Mouse (Mus musculus): ENCODE measurements at regions not wholly inside any gene's neighbourhood (a gene's known extent, or its start where the extent isn't known, plus 50 kb on each side); places are given as distances from the start of the nearest gene placed in this dataset.

- no peak overlapping the region for H3K4me3 ChIP-seq (ENCODE audit: insufficient read depth, low read depth, low read length)
- no peak for TF ChIP-seq POLR2A (IDR thresholded peaks at IDR 0.05; ENCODE audit: insufficient read depth, low read depth, low read length)
- no peak for TF ChIP-seq CTCF (IDR thresholded peaks at IDR 0.05; ENCODE audit: insufficient read depth, low read depth, low read length)
- H3K4me1 ChIP-seq (ENCODE audit: control insufficient read depth, insufficient read depth, low read length), result no peaks in the 10 kb centered on the region
- H3K27ac ChIP-seq (ENCODE audit: insufficient read depth, low read depth, low read length), result no peak overlapping the region
Measured at GRCm38 (mm10) chr3:66506125-66506524, 209.5 kb upstream of the Veph1 start.

GRCm38 (mm10) chr3:66505476-66506076 lies 208.9 kb upstream of the Veph1 start:
- TF ChIP-seq POLR2A (IDR thresholded peaks at IDR 0.05; ENCODE audit: insufficient read depth, low read depth, low read length) (no peak), CTCF (IDR thresholded peaks at IDR 0.05; ENCODE audit: insufficient read depth, low read depth, low read length) (no peak)
- 48% methylated on average over 6 of the region's 6 CpGs for WGBS
- Histone ChIP-seq H3K4me3 (ENCODE audit: insufficient read depth, low read depth, low read length) (no peak overlapping the region), H3K4me1 (ENCODE audit: control insufficient read depth, insufficient read depth, low read length) (no peaks in the 10 kb centered on the region), H3K27ac (ENCODE audit: insufficient read depth, low read depth, low read length) (no peak overlapping the region)

GRCm38 (mm10) chr3:66504717-66505116 lies 208.1 kb upstream of the Veph1 start:
- TF ChIP-seq POLR2A (IDR thresholded peaks at IDR 0.05; ENCODE audit: insufficient read depth, low read depth, low read length), result no peak
- TF ChIP-seq CTCF (IDR thresholded peaks at IDR 0.05; ENCODE audit: insufficient read depth, low read depth, low read length), result no peak
- WGBS, result 53% methylated on average over 6 of the region's 6 CpGs
- H3K27ac ChIP-seq (ENCODE audit: insufficient read depth, low read depth, low read length), result no peak overlapping the region
- H3K4me1 ChIP-seq (ENCODE audit: control insufficient read depth, insufficient read depth, low read length), result no peaks in the 10 kb centered on the region
- no peak overlapping the region for H3K4me3 ChIP-seq (ENCODE audit: insufficient read depth, low read depth, low read length)

DNA sequence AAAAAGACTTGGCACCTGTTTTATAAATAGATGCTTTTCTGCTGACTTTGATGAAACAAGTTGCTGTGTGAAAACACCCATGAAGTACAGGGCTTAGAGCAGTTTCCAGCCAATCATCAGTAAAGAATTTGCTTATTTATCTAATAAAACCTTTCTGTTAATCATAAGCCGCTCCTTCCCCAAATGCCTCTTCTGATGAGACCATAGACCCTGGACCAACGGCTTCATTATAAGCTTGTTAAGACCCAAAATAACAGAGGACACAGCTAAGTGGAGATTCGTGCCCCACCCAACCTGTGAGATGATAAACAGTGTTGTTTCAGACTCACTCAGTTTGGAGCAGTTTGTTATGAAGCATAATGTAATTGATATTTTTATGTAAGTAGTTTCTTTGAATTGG lies 207.0 kb upstream of the Veph1 start:
- H3K27ac ChIP-seq (ENCODE audit: insufficient read depth, low read depth, low read length), result no peak overlapping the region
- 91% methylated on average over 3 of the region's 3 CpGs for WGBS
- no peak overlapping the region for H3K4me3 ChIP-seq (ENCODE audit: insufficient read depth, low read depth, low read length)
- no peaks in the 10 kb centered on the region for H3K4me1 ChIP-seq (ENCODE audit: control insufficient read depth, insufficient read depth, low read length)
- TF ChIP-seq POLR2A (IDR thresholded peaks at IDR 0.05; ENCODE audit: insufficient read depth, low read depth, low read length), result no peak
- no peak for TF ChIP-seq CTCF (IDR thresholded peaks at IDR 0.05; ENCODE audit: insufficient read depth, low read depth, low read length)

DNA sequence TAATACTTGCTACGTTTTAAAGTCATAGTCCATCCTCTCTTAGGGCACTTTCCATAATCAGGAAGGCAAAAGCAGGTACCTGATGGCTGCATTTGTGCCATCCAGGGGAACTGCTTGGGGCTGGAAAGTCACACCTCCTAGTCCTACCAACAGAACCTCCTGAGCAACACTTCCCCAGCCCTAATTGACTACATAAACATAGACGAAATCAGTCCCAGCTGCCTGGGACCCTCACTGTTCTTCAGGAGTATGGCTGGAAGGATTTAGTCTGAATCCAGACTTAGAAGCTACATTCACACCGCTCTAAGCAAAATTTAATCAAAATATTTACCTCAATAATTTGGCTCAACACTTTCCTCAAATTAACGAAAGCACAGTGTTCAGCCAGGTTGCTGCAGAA lies 205.2 kb upstream of the Veph1 start:
- Histone ChIP-seq H3K4me1 (ENCODE audit: control insufficient read depth, insufficient read depth, low read length) (no peaks in the 10 kb centered on the region), H3K27ac (ENCODE audit: insufficient read depth, low read depth, low read length) (no peak overlapping the region), H3K4me3 (ENCODE audit: insufficient read depth, low read depth, low read length) (no peak overlapping the region)
- 69% methylated on average over 4 of the region's 4 CpGs for WGBS
- no peak for TF ChIP-seq CTCF (IDR thresholded peaks at IDR 0.05; ENCODE audit: insufficient read depth, low read depth, low read length)
- no peak for TF ChIP-seq POLR2A (IDR thresholded peaks at IDR 0.05; ENCODE audit: insufficient read depth, low read depth, low read length)

DNA sequence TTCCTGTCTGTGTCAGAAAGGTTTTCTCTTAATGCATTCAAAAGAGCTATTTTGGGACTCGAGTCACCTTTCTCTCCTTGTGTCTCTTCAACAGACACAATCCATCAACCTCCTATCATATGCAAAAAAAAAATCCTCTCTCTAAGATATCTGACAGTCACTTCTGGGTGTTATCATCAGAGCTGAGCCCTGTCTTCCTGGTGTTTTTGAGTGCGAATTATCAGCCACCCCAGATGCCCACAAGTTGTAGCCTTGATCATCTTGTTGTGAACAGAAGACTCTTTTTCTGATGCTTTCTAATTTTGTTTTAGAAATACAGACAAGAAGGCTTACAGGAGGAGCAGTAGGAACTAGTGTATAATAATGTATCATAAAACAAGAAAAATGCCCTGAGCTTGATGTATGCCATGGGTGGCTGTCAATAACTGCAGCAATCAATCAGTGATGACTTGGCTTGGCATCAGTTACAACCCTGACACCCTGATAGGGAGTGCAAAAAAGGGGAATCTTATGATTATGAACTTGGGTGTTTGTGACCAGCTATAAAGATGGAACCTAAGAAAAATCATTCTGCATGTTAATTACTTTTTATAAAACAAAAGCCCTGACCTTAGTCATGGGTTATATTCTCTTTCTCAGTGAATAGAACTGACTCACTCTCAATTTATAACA lies 197.9 kb upstream of the Veph1 start:
- Histone ChIP-seq H3K4me1 (ENCODE audit: control insufficient read depth, insufficient read depth, low read length) (no peaks in the 10 kb centered on the region), H3K4me3 (ENCODE audit: insufficient read depth, low read depth, low read length) (no peak overlapping the region), H3K27ac (ENCODE audit: insufficient read depth, low read depth, low read length) (no peak overlapping the region)
- WGBS, result 77% methylated on average over 2 of the region's 2 CpGs
- TF ChIP-seq POLR2A (IDR thresholded peaks at IDR 0.05; ENCODE audit: insufficient read depth, low read depth, low read length) (no peak), CTCF (IDR thresholded peaks at IDR 0.05; ENCODE audit: insufficient read depth, low read depth, low read length) (no peak)

DNA sequence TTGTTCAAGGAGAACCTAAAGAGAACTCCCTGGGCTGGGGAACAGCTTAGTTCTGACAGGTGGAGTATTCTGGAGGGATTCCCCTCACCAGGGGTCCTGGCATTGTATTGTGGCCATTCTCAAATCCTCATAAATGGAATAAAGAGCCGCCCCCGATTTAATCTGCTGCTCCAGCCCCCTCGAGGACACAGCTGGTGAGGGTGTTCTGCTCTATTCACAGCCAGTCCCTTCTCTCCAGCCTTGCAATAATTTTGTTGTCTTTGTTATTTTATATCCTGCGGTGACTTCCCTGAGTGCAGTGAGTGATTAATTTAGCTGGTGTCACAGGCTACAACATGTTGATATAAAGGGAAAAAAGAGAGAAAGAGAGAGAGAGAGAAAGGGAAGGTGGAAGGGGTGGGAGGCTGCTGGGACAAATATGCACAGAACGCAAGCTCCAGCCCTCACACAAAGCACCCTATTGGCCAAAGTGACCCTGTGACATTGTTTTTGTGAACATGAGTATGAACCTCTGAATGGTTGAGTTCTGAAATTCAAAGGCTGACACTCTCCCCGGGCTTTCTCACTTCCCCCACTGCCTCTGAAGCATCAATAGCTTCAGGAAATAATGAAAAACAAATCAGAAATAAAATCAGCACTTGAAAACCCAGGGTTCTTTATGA lies 194.2 kb upstream of the Veph1 start:
- no peak for TF ChIP-seq POLR2A (IDR thresholded peaks at IDR 0.05; ENCODE audit: insufficient read depth, low read depth, low read length)
- TF ChIP-seq CTCF (IDR thresholded peaks at IDR 0.05; ENCODE audit: insufficient read depth, low read depth, low read length), result no peak
- 19% methylated on average over 6 of the region's 6 CpGs for WGBS
- Histone ChIP-seq H3K4me1 (ENCODE audit: control insufficient read depth, insufficient read depth, low read length) (no peaks in the 10 kb centered on the region), H3K27ac (ENCODE audit: insufficient read depth, low read depth, low read length) (no peak overlapping the region), H3K4me3 (ENCODE audit: insufficient read depth, low read depth, low read length) (no peak overlapping the region)

DNA sequence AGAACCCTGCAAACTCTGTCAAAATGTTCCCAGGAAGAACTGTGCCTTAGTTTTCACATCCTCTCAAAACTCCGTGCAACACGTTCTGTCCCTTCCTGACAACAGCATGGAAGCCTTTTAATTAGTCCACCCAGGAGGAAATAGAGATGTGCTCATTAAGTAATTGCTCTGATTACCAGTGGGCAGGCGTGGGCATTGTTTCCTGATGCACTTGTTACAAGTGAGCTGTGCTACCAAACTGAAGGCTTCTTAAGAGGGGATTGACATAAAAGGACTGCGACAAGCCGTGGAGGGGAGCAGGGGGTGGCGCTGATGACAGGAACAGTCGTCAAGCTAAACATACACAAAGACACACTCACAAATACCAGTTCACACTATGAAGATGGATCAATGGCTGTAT lies 192.1 kb upstream of the Veph1 start:
- Histone ChIP-seq H3K4me3 (ENCODE audit: insufficient read depth, low read depth, low read length) (no peak overlapping the region), H3K4me1 (ENCODE audit: control insufficient read depth, insufficient read depth, low read length) (no peaks in the 10 kb centered on the region), H3K27ac (ENCODE audit: insufficient read depth, low read depth, low read length) (no peak overlapping the region)
- WGBS, result 34% methylated on average over 7 of the region's 7 CpGs
- no peak for TF ChIP-seq CTCF (IDR thresholded peaks at IDR 0.05; ENCODE audit: insufficient read depth, low read depth, low read length)
- TF ChIP-seq POLR2A (IDR thresholded peaks at IDR 0.05; ENCODE audit: insufficient read depth, low read depth, low read length), result no peak

- Histone ChIP-seq H3K27ac (ENCODE audit: insufficient read depth, low read depth, low read length) (no peak overlapping the region), H3K4me1 (ENCODE audit: control insufficient read depth, insufficient read depth, low read length) (no peaks in the 10 kb centered on the region), H3K4me3 (ENCODE audit: insufficient read depth, low read depth, low read length) (no peak overlapping the region)
- TF ChIP-seq CTCF (IDR thresholded peaks at IDR 0.05; ENCODE audit: insufficient read depth, low read depth, low read length) (no peak), POLR2A (IDR thresholded peaks at IDR 0.05; ENCODE audit: insufficient read depth, low read depth, low read length) (no peak)
Measured at GRCm38 (mm10) chr3:66486658-66487057, 190.0 kb upstream of the Veph1 start.
